Mouse (Mus musculus) left cerebral cortex, adult 2 months (tissue): ENCODE measurements around the gene Mis18a. TPM values are rescaled to one million over a fixed set of nuclear protein-coding genes. Genes with fewer than 3 reads are reported as not detected.
A peak's percentile ranks its signal among the peaks of the same experiment; 100 is the strongest.

Experiments
- DNase-seq, 2 experiments: peaks; one replicate each; pipeline ENCODE4 v3.0.0; 2021 to 2022; ENCODE audit warnings: low spot score in 2 of 2, mixed read lengths in 1 of 2; ENCODE audit errors: extremely low spot score in 1 of 2
- H3K27ac ChIP-seq: fragments of 200-600 bp; 2 replicates; pipeline ENCODE4 v1.8.1; 2022
- H3K4me3 ChIP-seq: fragments of 200-600 bp; 2 replicates; pipeline ENCODE4 v1.8.1; 2022
- CTCF ChIP-seq: fragments of 200-600 bp; IDR thresholded peaks from 2 replicates; pipeline ENCODE4 v1.8.1; 2022; ENCODE audit warnings: antibody characterized with exemption, mild to moderate bottlenecking, moderate library complexity
- intact Hi-C: fragments of 180-260 bp; cut with DNase I; formaldehyde crosslinking; loops from one replicate; pipeline ENCODE4 v1.15.1; 2025
- long read RNA-seq, 2 experiments: library from polyadenylated mRNA; stranded (forward); transcript quantifications; one replicate each; pipeline ENCODE4 v2.0.0; 2021; ENCODE audit warnings: borderline mapping rate in 2 of 2
- total RNA-seq, 2 experiments: library from RNA; stranded (reverse); gene quantifications; 2 replicates each; pipeline ENCODE4 v1.2.3; 2021

The Mis18a gene
- total RNA-seq, result 1 to 10 TPM; 5.4 to 8.2 TPM
- long read RNA-seq, experiment 1, partial matches to known transcripts, result 0 of 3 reads
- long read RNA-seq, experiment 1, other reads (novel, unspliced or antisense), result 0 of 3 reads
- long read RNA-seq, experiment 2, partial matches to known transcripts, result 0 of 2 reads
- long read RNA-seq, experiment 2, other reads (novel, unspliced or antisense), result 0 of 2 reads

DNA sequence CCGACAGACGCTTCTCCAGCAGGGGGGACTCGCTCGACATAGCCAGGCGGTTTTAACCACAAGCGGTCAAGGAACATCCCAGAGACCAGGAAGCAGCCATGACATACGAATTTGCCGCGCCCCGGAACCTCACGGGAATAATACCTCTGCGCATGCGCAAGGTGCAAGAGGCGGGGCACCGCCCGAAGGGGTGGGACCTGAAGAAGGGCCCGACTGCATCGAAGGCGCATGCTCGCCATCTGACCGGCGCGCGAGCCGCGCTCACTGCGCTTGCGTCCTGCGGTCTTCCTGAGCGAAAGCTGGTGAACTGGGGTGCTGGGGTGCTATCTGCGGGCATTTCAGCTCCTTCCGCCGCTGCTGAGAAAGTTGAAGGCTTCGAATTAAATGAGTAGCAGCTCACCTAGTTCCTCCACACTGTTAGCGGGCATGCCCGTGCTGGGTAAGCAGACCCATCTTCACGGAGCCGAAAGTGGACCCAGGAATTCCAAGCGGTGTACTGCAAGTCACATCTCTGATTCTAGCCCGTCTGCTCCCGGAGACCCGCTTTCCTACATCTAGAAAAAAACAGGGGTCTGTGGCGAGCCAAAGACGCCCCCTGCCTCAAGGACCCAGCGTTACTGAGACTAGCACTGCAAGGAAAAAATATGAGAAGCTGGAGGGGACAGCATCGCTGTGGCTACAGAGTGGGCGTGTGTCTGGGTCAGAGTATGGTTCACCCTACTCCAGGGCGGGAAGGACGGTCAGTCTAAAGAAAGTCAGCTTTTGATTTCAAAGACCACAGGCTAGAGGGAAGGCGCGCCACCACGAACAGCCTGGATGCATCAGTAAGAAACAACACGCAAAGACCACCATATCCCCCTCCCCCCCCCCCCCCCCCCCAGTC is at the start of gene Mis18a:
Gene Mis18a (minus strand): TSS at position 172 of the 883 bp plus-strand sequence.
- no peak; the same call in 1 of the 2 replicates for TF ChIP-seq CTCF
- Histone ChIP-seq H3K4me3 (peak within 1 kb of the TSS; percentile 55), H3K27ac (peak within 1 kb of the TSS; percentile 91)
- peak; percentile 95 to 96 for DNase-seq
- intact Hi-C loops, result loop anchor here (5.0 kb wide), 1 partner anchor 275 kb away; no protein-coding TSS in a partner anchor

- H3K4me3 ChIP-seq, result no peak overlapping the region
- no peak for DNase-seq
- intact Hi-C loops, result no loop called here
- H3K27ac ChIP-seq, result no peak overlapping the region
- no peak for TF ChIP-seq CTCF
These were observed 48.8 kb upstream of the Mis18a start for GRCm38 (mm10) chr16:90775946-90776520.

DNA sequence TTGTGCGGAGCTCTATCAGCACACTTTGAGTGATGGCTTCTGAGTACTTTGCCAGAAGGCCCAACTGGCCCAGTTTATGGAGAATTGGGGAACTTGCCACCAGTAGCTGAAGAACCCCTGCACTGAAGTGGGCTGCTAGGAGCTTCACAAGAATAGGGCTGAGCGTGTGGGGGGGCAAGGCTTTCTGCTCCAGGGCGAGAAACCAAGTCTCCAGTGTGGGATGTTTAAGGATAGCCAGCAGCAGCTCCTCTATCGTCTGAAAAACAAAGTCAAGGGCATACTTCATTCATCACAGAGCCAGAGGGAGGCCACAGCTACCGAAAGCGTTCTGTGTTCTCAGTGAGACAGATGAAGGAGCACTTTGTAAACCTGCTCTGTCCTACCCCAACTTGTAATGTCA is 47.4 kb upstream of the Mis18a start:
- no peak for TF ChIP-seq CTCF
- intact Hi-C loops, result no loop called here
- DNase-seq, result no peak
- H3K4me3 ChIP-seq, result no peak overlapping the region
- no peak overlapping the region for H3K27ac ChIP-seq

- no peak for TF ChIP-seq CTCF
- Histone ChIP-seq H3K27ac (no peak overlapping the region), H3K4me3 (no peak overlapping the region)
- no peak for DNase-seq
- intact Hi-C loops, result no loop called here
These were observed 47.0 kb upstream of the Mis18a start for GRCm38 (mm10) chr16:90774216-90774615.

DNA sequence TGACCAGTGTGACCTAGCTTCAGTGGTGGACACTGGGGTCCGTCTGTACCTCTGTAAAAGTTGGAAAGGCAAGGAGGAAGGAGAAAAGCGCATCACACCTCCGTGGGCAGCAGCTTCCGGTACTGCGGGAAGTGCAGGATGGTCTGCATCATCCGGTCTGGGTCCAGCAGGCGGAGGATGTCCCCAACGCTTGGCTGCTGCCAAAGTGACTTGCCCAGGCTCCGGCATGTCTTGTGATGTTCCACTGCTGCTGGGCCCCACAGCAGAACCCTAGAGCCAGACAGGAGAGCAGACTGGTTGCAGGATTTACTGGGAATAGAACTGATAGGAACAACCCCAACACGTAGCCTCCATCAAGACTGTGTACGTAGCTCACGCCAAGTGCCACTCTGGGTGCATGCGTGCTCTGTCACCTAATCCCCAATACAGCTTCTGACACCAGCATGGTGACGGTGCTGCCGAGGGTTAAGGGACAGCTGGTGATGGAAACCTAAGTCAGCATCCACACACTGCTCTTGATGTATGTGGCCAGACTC is 39.8 kb upstream of the Mis18a start:
- intact Hi-C loops, result no loop called here

DNA sequence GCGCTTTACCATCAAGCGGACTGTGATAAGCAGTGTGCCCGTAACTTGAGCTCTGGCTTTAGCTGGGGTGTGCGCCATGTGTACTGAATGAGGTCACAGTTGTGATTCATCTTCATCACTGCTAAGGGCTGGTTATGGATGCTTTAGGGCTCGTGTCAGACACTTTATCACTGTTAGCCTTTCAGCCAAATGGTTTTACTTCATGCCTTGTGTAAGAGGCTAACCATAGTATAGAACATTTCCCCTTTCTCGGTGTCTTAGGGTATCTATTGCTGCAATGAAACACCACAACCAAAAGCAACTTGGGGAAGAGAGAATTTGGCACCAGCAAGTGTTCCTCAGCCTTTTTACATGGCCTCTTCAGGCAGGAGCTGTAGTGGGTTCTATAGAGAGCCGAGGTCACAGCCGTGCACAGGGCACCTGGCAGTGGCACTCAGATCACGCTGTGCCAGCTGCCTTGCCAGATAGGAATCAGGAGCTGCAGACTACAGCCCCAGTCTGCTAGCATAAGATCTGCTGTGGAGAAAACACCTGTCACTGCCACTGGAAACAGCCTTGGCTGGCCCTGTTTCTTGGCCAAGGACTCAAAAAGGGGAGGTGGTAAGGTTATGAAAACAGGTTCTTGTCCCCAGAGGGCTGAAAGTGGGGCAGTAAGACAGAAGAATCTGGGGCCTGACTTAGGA is 38.1 kb upstream of the Mis18a start:
- no peak for TF ChIP-seq CTCF
- intact Hi-C loops, result no loop called here
- no peak overlapping the region for H3K4me3 ChIP-seq
- no peak for DNase-seq
- no peak overlapping the region for H3K27ac ChIP-seq

More for the DNA sequence above, 39.8 kb upstream of the Mis18a start:
- DNase-seq, result no peak
- Histone ChIP-seq H3K27ac (no peak overlapping the region), H3K4me3 (no peak overlapping the region)
- no peak for TF ChIP-seq CTCF

- no peak for DNase-seq
- Histone ChIP-seq H3K4me3 (no peak overlapping the region), H3K27ac (no peak overlapping the region)
- intact Hi-C loops, result no loop called here
- TF ChIP-seq CTCF, result no peak
These were observed 33.3 kb upstream of the Mis18a start for GRCm38 (mm10) chr16:90760515-90760914.

- H3K27ac ChIP-seq, result no peak overlapping the region
- H3K4me3 ChIP-seq, result no peak overlapping the region
- intact Hi-C loops, result no loop called here
- DNase-seq, result no peak
- no peak for TF ChIP-seq CTCF
These were observed 32.1 kb upstream of the Mis18a start for GRCm38 (mm10) chr16:90759335-90759734.

GRCm38 (mm10) chr16:90753386-90753941 is 26.3 kb upstream of the Mis18a start:
- Histone ChIP-seq H3K27ac (no peak overlapping the region), H3K4me3 (no peak overlapping the region)
- no peak for TF ChIP-seq CTCF
- DNase-seq, result no peak
- intact Hi-C loops, result no loop called here

DNA sequence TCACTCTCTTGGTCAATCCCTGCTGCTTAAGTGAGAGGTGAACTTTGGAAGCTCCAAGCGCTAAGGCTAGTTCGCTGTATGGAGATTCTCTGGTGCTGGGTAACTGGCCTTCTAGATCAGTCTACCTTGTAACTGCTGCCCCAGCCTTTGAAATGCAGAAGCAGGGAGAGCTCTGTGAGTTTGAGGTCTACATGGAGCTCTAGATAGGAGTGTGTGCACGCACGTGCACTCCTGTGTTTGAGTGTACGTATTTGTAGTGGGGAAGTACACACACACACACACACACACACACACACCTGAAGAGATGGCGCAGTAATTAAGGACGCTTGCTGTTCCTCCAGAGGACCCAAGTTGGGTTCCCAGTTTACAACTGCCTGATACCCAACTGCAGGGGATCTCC is 21.0 kb upstream of the Mis18a start:
- no peak overlapping the region for H3K27ac ChIP-seq
- TF ChIP-seq CTCF, result no peak
- intact Hi-C loops, result no loop called here
- DNase-seq, result no peak
- no peak overlapping the region for H3K4me3 ChIP-seq

DNA sequence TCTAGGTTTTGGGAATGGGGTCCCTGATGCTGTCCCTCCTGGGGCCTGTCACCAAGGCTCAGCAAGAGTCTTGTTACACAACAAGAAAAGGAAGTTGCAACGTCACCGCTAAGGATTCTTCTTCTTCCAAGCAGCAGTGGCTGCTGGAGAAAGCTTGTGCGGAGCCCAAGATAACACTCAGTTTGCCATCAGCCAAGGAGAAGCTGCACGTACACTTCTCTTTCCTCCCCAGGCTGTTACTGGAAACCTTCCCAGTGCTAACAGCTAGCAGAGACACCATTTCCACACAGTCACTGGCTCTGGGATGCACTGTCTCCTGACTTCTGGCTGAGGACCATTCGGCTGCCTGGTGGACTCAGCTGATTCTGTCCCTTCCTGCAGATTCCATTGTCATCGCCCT is 19.9 kb upstream of the Mis18a start:
- peak overlapping the region; percentile 52 for H3K27ac ChIP-seq
- TF ChIP-seq CTCF, result no peak
- intact Hi-C loops, result no loop called here
- H3K4me3 ChIP-seq, result no peak overlapping the region
- peak in 1 of 2 experiments; percentile 19 for DNase-seq
